Mouse (Mus musculus) ES-Bruce4 (cell line): ENCODE results near the gene Wdr70.

Source experiments
- CTCF ChIP-seq: IDR thresholded peaks from one replicate; pipeline ENCODE4 v1.8.1; 2011; ENCODE audit warnings: low read depth, low read length
- EP300 ChIP-seq: IDR thresholded peaks from 2 replicates; pipeline ENCODE4 v1.6.1; 2011; ENCODE audit warnings: low read depth, low read length; ENCODE audit not compliant: insufficient read depth
- POLR2A ChIP-seq: IDR thresholded peaks from one replicate; pipeline ENCODE4 v1.8.1; 2011; ENCODE audit warnings: low read length; ENCODE audit not compliant: insufficient read depth

DNA sequence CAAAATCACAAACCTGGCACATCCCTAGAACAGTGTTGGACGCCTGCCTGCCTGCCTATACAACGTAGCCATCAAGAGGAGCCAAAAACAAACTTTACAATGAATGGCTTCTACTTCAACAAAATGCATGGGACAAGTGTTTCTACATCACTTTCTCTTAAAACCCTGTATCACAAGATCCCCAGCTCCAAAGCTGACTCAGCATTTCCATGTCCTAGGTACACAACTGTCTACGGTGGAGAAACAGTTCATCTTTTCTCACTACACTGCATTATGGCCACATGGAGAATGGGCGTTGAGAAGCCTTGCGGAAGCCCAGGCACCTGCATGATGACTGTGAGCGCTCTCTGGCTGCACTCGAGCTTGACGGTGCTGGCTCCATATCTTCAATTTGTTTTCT lies 16.9 kb downstream of the Wdr70 start:
- TF ChIP-seq EP300, result no peak
- no peak for TF ChIP-seq CTCF
- no peak for TF ChIP-seq POLR2A
